Mouse (Mus musculus) large intestine, adult 2 months (tissue): ENCODE results near the gene Pitpnm3. TPM values are rescaled to one million over a fixed set of nuclear protein-coding genes. Genes with fewer than 3 reads are reported as not detected.

Experiments used
- polyA plus RNA-seq: library from polyadenylated mRNA; depleted of rRNA; stranded (reverse); fragments of >200 nt; gene quantifications from 2 replicates; pipeline ENCODE4 v1.2.3, GENCODE M21; 2012; rRNA removed

Gene Pitpnm3
- polyA plus RNA-seq, 1 experiment: 2.7 TPM

Other genes starting within 250 kb of the Pitpnm3 start
- 0.07 TPM in 1 of 2 replicates, not detected in the other for gene Aipl1, start 98.3 kb downstream of the Pitpnm3 start, polyA plus RNA-seq
- gene Pimreg, start 93.7 kb downstream of the Pitpnm3 start, polyA plus RNA-seq: 2.4 and 3.7 TPM in 2 replicates
- 0.06 and 0.16 TPM in 2 replicates for gene Gm43951, start 71.1 kb upstream of the Pitpnm3 start, polyA plus RNA-seq
- gene 4933427D14Rik, start 71.7 kb upstream of the Pitpnm3 start, polyA plus RNA-seq: 3.6 and 4.3 TPM in 2 replicates
- 159 and 188 TPM in 2 replicates for gene Txndc17, start 71.8 kb upstream of the Pitpnm3 start, polyA plus RNA-seq
- 5.4 and 5.5 TPM in 2 replicates for gene Med31, start 79.8 kb upstream of the Pitpnm3 start, polyA plus RNA-seq
- gene Slc13a5, start 131.4 kb upstream of the Pitpnm3 start, polyA plus RNA-seq: 0.07 TPM in 1 of 2 replicates, not detected in the other
- 24.7 and 29.9 TPM in 2 replicates for gene Xaf1, start 165.9 kb upstream of the Pitpnm3 start, polyA plus RNA-seq
- gene Fbxo39, start 178.7 kb upstream of the Pitpnm3 start, polyA plus RNA-seq: 0.05 TPM in 1 of 2 replicates, not detected in the other
- gene Tekt1, start 226.7 kb upstream of the Pitpnm3 start, polyA plus RNA-seq: not detected in 2 replicates